Mouse (Mus musculus) cortical plate, adult 2 months (tissue): ENCODE measurements around the gene Inafm2.

Experiments
- CTCF ChIP-seq: fragments of 200-500 bp; IDR thresholded peaks from 2 replicates; pipeline ENCODE4 v1.5.1; 2011; ENCODE audit warnings: mild to moderate bottlenecking, control low read depth, low read length; ENCODE audit not compliant: insufficient read depth; ENCODE audit errors: extremely low read depth
- POLR2A ChIP-seq: fragments of 200-500 bp; IDR thresholded peaks from 2 replicates; pipeline ENCODE4 v1.6.1; 2011; ENCODE audit warnings: mild to moderate bottlenecking, low read length, control low read depth; ENCODE audit not compliant: insufficient read depth; ENCODE audit errors: extremely low read depth

- TF ChIP-seq CTCF: no peak
- no peak for TF ChIP-seq POLR2A
These were observed 33.5 kb downstream of the Inafm2 start for GRCm38 (mm10) chr2:118779065-118779464.
